Mouse (Mus musculus): ENCODE data around the gene Rock2. TPM values are rescaled to one million over a fixed set of nuclear protein-coding genes. Genes with fewer than 3 reads are reported as not detected.

Rock2 gene
- polyA plus RNA-seq, 1 experiment from 2014 or later = 10.9 TPM

DNA sequence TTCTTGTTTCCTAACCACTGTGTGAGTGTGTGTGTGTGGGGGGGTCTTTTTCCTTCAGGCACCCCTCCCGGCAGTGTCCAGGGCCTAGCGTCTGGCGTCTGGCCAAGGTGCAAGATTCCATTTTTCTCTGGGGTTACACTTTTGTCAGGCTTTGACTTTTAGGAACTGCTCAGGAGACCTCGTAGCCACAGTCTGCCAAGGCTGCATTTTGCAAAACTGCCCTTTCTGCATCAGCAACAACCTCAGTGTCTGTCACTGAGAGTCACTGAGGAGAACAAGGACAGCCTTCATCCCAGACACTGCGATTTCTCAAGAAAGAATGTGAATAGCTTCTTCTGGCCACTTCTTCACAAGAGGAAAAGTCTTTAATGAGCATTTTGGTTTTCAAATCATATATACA is 17.6 kb upstream of the Rock2 start:
- Histone ChIP-seq H3K36me3 (ENCODE audit: control insufficient read depth, insufficient read depth, low read length) (no peaks in the 10 kb centered on the region), H3K4me1 (ENCODE audit: control insufficient read depth, insufficient read depth, low read length) (peaks cover 35% of the 10 kb centered on the region), H3K4me2 (ENCODE audit: low read depth, low read length) (no peak overlapping the region), H3K27ac (ENCODE audit: low read length) (peak overlapping the region; percentile 52), H3K9ac (ENCODE audit: low read depth, low read length) (no peak overlapping the region), H3K4me3 (ENCODE audit: low read length) (no peak overlapping the region), H3K9me3 (ENCODE audit: control insufficient read depth, low read length) (no peaks in the 10 kb centered on the region), H3K27me3 (replicated peaks; ENCODE audit: control insufficient read depth, insufficient read depth, low read length) (no peaks in the 10 kb centered on the region)
- 45% methylated on average over 5 of the region's 5 CpGs for WGBS
- ATAC-seq = no peak

DNA sequence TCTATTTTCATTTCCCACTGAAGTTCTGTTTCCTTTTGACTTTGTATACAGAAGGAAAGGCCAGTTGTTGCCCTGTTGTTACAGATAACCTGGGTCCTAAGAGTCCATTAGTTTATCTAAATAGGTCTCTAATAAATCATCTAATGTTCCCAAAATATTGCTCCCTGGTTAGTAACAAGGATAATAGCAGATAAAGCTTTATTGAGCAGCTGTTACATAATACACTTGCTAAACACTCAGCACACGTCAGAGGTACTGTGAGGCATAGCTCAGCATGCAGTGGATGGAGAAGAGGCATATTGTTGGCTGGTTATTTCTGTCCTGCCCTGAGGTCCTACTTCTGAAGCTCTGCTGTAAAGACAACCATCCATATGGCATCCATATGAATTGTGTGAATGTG is 17.0 kb upstream of the Rock2 start:
- H3K4me1 ChIP-seq (ENCODE audit: control insufficient read depth, insufficient read depth, low read length) = peaks cover 35% of the 10 kb centered on the region
- no peak overlapping the region for H3K4me2 ChIP-seq (ENCODE audit: low read depth, low read length)
- no peak overlapping the region for H3K9ac ChIP-seq (ENCODE audit: low read depth, low read length)
- no peaks in the 10 kb centered on the region for H3K9me3 ChIP-seq (ENCODE audit: control insufficient read depth, low read length)
- peak overlapping the region; percentile 52 for H3K27ac ChIP-seq (ENCODE audit: low read length)
- H3K4me3 ChIP-seq (ENCODE audit: low read length) = no peak overlapping the region
- H3K36me3 ChIP-seq (ENCODE audit: control insufficient read depth, insufficient read depth, low read length) = no peaks in the 10 kb centered on the region
- peak; percentile 53 for ATAC-seq
- 26% methylated on average over 1 of the region's 1 CpGs for WGBS
- H3K27me3 ChIP-seq (replicated peaks; ENCODE audit: control insufficient read depth, insufficient read depth, low read length) = no peaks in the 10 kb centered on the region

DNA sequence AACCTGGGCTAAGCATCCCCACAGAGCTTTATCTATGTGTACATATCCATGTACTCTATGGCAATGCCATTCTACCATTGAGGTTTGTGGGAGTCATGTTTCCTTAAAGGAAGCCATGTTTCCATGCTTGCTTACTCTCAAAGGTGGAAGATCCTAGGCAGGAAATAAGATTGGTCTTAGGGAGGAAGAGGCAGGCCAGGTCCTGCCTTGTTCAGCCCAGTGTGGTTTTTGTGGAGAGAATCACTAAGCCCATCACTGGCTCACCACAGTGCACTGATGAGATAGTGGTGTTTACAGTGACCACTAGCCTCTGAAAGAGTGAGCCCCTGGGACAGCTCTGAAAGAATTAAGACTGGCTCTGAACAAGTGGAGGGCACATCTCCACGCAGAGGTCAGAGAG is 15.3 kb upstream of the Rock2 start:
- Histone ChIP-seq H3K36me3 (ENCODE audit: control insufficient read depth, insufficient read depth, low read length) (no peaks in the 10 kb centered on the region), H3K4me2 (ENCODE audit: low read depth, low read length) (no peak overlapping the region), H3K9ac (ENCODE audit: low read depth, low read length) (no peak overlapping the region), H3K9me3 (ENCODE audit: control insufficient read depth, low read length) (no peaks in the 10 kb centered on the region), H3K4me3 (ENCODE audit: low read length) (no peak overlapping the region), H3K4me1 (ENCODE audit: control insufficient read depth, insufficient read depth, low read length) (peaks cover 25% of the 10 kb centered on the region), H3K27me3 (replicated peaks; ENCODE audit: control insufficient read depth, insufficient read depth, low read length) (no peaks in the 10 kb centered on the region), H3K27ac (ENCODE audit: low read length) (no peak overlapping the region)
- 73% methylated on average over 1 of the region's 1 CpGs for WGBS
- ATAC-seq = no peak

DNA sequence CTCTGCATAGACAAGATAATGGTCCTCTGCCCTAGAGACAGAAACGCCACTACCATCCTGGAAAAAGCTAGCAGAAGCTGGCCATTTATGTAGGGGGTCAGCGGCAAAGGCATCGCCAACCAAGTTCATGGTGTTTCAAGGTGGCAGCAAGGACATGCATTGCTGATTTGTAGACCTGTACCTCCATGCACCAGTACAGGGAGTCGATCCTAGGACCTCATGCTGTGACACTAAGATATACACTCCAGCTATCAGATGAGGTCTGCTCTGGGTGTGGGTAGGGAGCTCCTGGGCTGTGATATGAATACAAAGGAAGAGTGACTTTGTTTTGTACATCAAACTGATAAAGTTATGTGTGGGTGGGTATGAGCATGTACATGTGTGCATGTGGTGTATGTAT is 14.6 kb upstream of the Rock2 start:
- Histone ChIP-seq H3K27ac (ENCODE audit: low read length) (no peak overlapping the region), H3K9me3 (ENCODE audit: control insufficient read depth, low read length) (no peaks in the 10 kb centered on the region), H3K9ac (ENCODE audit: low read depth, low read length) (no peak overlapping the region), H3K4me2 (ENCODE audit: low read depth, low read length) (no peak overlapping the region), H3K27me3 (replicated peaks; ENCODE audit: control insufficient read depth, insufficient read depth, low read length) (no peaks in the 10 kb centered on the region), H3K36me3 (ENCODE audit: control insufficient read depth, insufficient read depth, low read length) (no peaks in the 10 kb centered on the region), H3K4me1 (ENCODE audit: control insufficient read depth, insufficient read depth, low read length) (peaks cover 18% of the 10 kb centered on the region), H3K4me3 (ENCODE audit: low read length) (no peak overlapping the region)
- 86% methylated on average over 4 of the region's 4 CpGs for WGBS
- no peak for ATAC-seq

DNA sequence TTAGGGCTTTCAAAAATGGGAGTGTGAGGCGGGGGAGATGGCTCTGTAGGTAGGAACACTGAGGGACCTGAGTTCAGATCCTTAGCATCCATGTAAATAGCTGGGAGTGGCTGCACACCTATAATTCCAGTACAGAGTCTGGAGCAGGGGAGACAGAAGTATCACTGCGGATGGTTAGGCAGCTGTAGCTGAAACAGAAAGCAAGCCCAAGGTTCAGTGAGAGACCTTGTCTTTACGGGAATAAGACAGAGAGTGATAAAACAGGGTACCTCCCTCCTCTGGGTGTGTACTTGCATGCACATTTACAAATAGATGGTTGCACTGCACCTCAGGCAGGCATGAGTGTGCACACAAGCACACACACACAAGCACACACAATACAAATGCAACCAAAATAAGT is 12.3 kb upstream of the Rock2 start:
- no peak overlapping the region for H3K27ac ChIP-seq (ENCODE audit: low read length)
- WGBS = 56% methylated on average over 3 of the region's 3 CpGs
- ATAC-seq = peak; percentile 47

DNA sequence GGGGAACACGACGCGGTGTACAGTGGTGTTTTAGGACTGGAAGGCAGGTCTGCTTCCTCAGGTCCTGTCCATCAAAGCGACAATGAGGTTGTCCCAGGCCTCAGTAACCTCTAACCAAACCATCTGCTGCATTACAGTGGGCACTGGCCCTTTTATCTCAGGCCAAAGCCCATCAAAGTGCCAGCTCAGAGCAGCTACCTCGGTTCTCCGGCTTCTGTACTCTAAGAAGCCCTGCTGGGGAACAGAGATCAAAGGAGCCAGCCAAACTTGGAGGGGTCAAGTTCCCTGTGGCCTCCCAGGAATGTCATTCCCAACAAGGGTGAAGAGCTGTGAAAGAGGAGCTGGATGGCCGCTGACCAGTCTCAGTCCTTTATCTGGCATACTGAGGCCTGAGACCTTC is 11.6 kb upstream of the Rock2 start:
- Histone ChIP-seq H3K27me3 (replicated peaks; ENCODE audit: control insufficient read depth, insufficient read depth, low read length) (no peaks in the 10 kb centered on the region), H3K9ac (ENCODE audit: low read depth, low read length) (no peak overlapping the region), H3K4me2 (ENCODE audit: low read depth, low read length) (no peak overlapping the region), H3K9me3 (ENCODE audit: control insufficient read depth, low read length) (no peaks in the 10 kb centered on the region), H3K4me3 (ENCODE audit: low read length) (no peak overlapping the region), H3K27ac (ENCODE audit: low read length) (no peak overlapping the region), H3K4me1 (ENCODE audit: control insufficient read depth, insufficient read depth, low read length) (0 out of 2 replicates have a peak, but pooled peaks cover 3% of the 10 kb centered on the region), H3K36me3 (ENCODE audit: control insufficient read depth, insufficient read depth, low read length) (no peaks in the 10 kb centered on the region)
- 78% methylated on average over 7 of the region's 7 CpGs for WGBS
- no peak for ATAC-seq

More for the DNA sequence above, 12.3 kb upstream of the Rock2 start:
- 0 out of 2 replicates have a peak, but pooled peaks cover 4% of the 10 kb centered on the region for H3K4me1 ChIP-seq (ENCODE audit: control insufficient read depth, insufficient read depth, low read length)
- H3K4me2 ChIP-seq (ENCODE audit: low read depth, low read length) = no peak overlapping the region
- no peak overlapping the region for H3K9ac ChIP-seq (ENCODE audit: low read depth, low read length)
- no peaks in the 10 kb centered on the region for H3K27me3 ChIP-seq (replicated peaks; ENCODE audit: control insufficient read depth, insufficient read depth, low read length)
- H3K4me3 ChIP-seq (ENCODE audit: low read length) = no peak overlapping the region
- H3K36me3 ChIP-seq (ENCODE audit: control insufficient read depth, insufficient read depth, low read length) = no peaks in the 10 kb centered on the region
- H3K9me3 ChIP-seq (ENCODE audit: control insufficient read depth, low read length) = no peaks in the 10 kb centered on the region

DNA sequence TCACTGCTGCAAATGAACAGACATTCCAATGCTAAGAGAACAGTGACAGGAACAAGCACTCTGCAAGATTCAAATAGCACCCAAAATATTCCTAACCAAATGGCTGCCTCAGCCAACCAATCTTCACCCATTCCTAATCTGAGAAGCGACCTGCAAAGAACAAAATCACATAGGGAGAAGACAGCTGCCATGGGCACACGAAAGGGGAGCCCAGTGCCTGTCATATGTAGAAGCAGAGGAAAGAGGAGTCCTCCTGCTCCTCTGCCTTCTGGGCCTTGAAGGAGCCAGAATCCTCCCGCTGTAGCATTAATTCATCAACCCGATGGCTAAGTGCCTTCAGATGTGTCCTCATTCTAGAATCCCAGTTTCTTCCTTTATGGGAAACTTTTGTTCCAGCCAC is 10.2 kb upstream of the Rock2 start:
- H3K4me1 ChIP-seq (ENCODE audit: control insufficient read depth, insufficient read depth, low read length) = no peaks in the 10 kb centered on the region

DNA sequence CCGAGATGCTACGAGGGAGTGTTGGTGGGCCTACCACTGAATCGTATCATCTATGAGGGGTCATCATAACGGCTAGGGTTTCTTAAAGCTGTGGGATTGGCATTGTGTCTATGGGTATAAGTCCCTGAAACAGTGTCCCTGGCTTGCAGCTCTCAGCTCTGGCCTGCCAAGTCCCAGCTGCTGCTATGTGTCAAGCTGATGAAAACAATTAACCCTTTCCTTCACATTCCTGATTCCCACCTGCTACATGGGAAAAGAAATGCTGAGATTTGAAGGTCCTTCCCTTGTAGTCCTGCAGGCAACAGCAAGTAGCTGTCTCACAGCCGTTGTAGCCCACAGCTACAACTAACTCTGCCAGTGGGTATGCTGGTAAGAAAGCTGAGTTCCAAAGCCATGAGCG is 8.3 kb upstream of the Rock2 start:
- Histone ChIP-seq H3K9me3 (ENCODE audit: control insufficient read depth, low read length) (no peaks in the 10 kb centered on the region), H3K27me3 (replicated peaks; ENCODE audit: control insufficient read depth, insufficient read depth, low read length) (no peaks in the 10 kb centered on the region), H3K4me3 (ENCODE audit: low read length) (no peak overlapping the region), H3K27ac (ENCODE audit: low read length) (no peak overlapping the region), H3K4me2 (ENCODE audit: low read depth, low read length) (no peak overlapping the region), H3K9ac (ENCODE audit: low read depth, low read length) (no peak overlapping the region), H3K36me3 (ENCODE audit: control insufficient read depth, insufficient read depth, low read length) (no peaks in the 10 kb centered on the region), H3K4me1 (ENCODE audit: control insufficient read depth, insufficient read depth, low read length) (no peaks in the 10 kb centered on the region)
- WGBS = 89% methylated on average over 6 of the region's 6 CpGs
- ATAC-seq = no peak

More for the DNA sequence above, 10.2 kb upstream of the Rock2 start:
- Histone ChIP-seq H3K9me3 (ENCODE audit: control insufficient read depth, low read length) (no peaks in the 10 kb centered on the region), H3K4me3 (ENCODE audit: low read length) (no peak overlapping the region), H3K27ac (ENCODE audit: low read length) (no peak overlapping the region), H3K36me3 (ENCODE audit: control insufficient read depth, insufficient read depth, low read length) (no peaks in the 10 kb centered on the region), H3K4me2 (ENCODE audit: low read depth, low read length) (no peak overlapping the region), H3K27me3 (replicated peaks; ENCODE audit: control insufficient read depth, insufficient read depth, low read length) (no peaks in the 10 kb centered on the region), H3K9ac (ENCODE audit: low read depth, low read length) (no peak overlapping the region)
- 96% methylated on average over 4 of the region's 4 CpGs for WGBS
- ATAC-seq = no peak

DNA sequence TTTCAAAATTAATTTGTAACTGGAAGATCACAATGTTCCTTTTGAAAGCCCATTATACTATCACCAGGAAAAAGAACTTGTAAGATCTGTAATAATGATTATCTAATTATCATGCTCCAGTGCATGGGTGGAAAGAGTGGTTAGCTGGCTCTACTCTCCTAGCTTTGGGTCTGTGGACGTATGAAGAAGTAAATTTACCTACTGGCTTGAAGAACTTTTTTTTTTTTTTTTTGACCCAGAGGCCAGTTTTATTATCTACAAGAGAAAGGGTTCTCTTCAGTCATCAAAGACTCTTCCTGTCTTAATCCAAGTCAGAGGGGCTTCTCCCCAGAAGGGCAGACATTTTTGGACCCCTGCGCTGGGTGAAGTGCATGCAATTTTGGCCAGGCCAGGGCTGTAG is 1.7 kb upstream of the Rock2 start:
- 78% methylated on average over 2 of the region's 2 CpGs for WGBS
- Histone ChIP-seq H3K9me3 (ENCODE audit: control insufficient read depth, low read length) (no peaks in the 10 kb centered on the region), H3K4me1 (ENCODE audit: control insufficient read depth, insufficient read depth, low read length) (peaks cover 21% of the 10 kb centered on the region), H3K9ac (ENCODE audit: low read depth, low read length) (no peak overlapping the region), H3K4me2 (ENCODE audit: low read depth, low read length) (no peak overlapping the region), H3K36me3 (ENCODE audit: control insufficient read depth, insufficient read depth, low read length) (no peaks in the 10 kb centered on the region), H3K4me3 (ENCODE audit: low read length) (no peak overlapping the region), H3K27me3 (replicated peaks; ENCODE audit: control insufficient read depth, insufficient read depth, low read length) (no peaks in the 10 kb centered on the region), H3K27ac (ENCODE audit: low read length) (peak overlapping the region; percentile 99)
- ATAC-seq = no peak

DNA sequence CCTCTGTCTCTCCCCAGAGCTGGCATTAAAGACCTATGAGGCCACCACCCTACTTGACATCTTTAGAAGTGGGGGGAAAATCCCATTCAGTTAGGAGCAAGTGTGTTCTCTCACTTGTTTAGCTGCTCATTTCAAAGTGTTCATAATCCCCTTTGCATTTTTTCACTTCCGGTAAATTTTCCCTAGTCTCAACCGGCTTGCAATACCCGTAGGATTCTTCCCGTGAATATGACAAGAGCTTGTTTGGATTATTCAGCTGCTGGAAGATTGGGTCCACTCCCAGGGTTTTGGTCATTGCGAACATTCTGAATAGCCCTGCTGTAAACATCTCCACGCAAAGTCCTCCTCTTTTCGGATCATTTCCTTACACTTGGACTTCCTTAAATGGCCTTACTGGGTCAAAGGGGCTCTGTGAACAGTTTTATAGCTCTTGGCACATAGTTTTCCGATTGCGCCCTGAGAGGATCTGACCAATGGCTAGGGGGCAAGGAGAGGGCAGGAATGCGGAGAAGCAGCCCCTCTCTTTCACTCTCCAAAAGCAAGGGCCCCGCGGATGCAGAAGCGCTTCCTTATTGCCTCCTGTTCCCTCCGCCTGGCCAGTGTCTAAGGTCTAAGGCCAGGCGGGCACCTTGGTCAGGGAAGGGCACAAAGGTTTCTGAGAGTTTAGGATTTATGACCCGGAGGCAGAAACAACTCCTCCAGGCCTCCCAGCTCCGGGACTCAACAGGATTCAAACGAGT is 869 bp upstream of the Rock2 start:
- Histone ChIP-seq H3K4me2 (ENCODE audit: low read depth, low read length) (peak overlapping the region; percentile 83), H3K27me3 (replicated peaks; ENCODE audit: control insufficient read depth, insufficient read depth, low read length) (no peaks in the 10 kb centered on the region), H3K36me3 (ENCODE audit: control insufficient read depth, insufficient read depth, low read length) (no peaks in the 10 kb centered on the region), H3K9me3 (ENCODE audit: control insufficient read depth, low read length) (no peaks in the 10 kb centered on the region), H3K4me1 (ENCODE audit: control insufficient read depth, insufficient read depth, low read length) (peaks cover 26% of the 10 kb centered on the region), H3K4me3 (ENCODE audit: low read length) (peak overlapping the region; percentile 94), H3K9ac (ENCODE audit: low read depth, low read length) (peak overlapping the region; percentile 94), H3K27ac (ENCODE audit: low read length) (peak overlapping the region; percentile 99)
- no peak; the same call in 1 of the 2 replicates for ATAC-seq
- WGBS = 2% methylated on average over 18 of the region's 18 CpGs
